Mouse (Mus musculus): ENCODE results near the gene Crhr1. TPM values are rescaled to one million over a fixed set of nuclear protein-coding genes. Genes with fewer than 3 reads are reported as not detected.

Gene Crhr1
- total and polyA plus RNA-seq, 3 experiments: not detected

GRCm38 (mm10) chr11:104171281-104171781 is 38.7 kb downstream of the Crhr1 start:
- intact Hi-C loops (cut with DNase I): loop anchor here (1.0 kb wide), 1 partner anchor 184 kb away; no protein-coding TSS in a partner anchor
- WGBS: 36% methylated on average over 12 of the region's 12 CpGs
- H3K27me3 ChIP-seq (ENCODE audit: control insufficient read depth, insufficient read depth, low read length): no peaks in the 10 kb centered on the region
- no peak overlapping the region for H3K9ac ChIP-seq (ENCODE audit: low read depth, low read length)
- no peaks in the 10 kb centered on the region for H3K4me1 ChIP-seq (ENCODE audit: control insufficient read depth, insufficient read depth, low read length)
- 0 out of 2 replicates have a peak, but pooled peaks have one; percentile 24 for TF ChIP-seq EP300 (IDR thresholded peaks at IDR 0.05; ENCODE audit: insufficient read depth, low read depth, low read length)
- no peak for TF ChIP-seq POLR2A (IDR thresholded peaks at IDR 0.05; ENCODE audit: insufficient read depth, low read depth, low read length)
- peak; percentile 98 for TF ChIP-seq CTCF (IDR thresholded peaks at IDR 0.05)
- no peak overlapping the region for H3K27ac ChIP-seq
- no peaks in the 10 kb centered on the region for H3K79me2 ChIP-seq (replicated peaks; ENCODE audit: control insufficient read depth, insufficient read depth, low read length)
- H3K4me3 ChIP-seq: no peak overlapping the region
- H3K36me3 ChIP-seq (ENCODE audit: control insufficient read depth, insufficient read depth, low read length): no peaks in the 10 kb centered on the region
- DNase-seq: peak; percentile 46 to 73

GRCm38 (mm10) chr11:104178893-104179292 is 46.2 kb downstream of the Crhr1 start:
- H3K36me3 ChIP-seq (ENCODE audit: control insufficient read depth, insufficient read depth, low read length): no peaks in the 10 kb centered on the region
- no peaks in the 10 kb centered on the region; the same call in 1 of the 2 replicates for H3K27me3 ChIP-seq (ENCODE audit: control insufficient read depth, insufficient read depth, low read length)
- no peak overlapping the region for H3K27ac ChIP-seq
- no peak for DNase-seq
- WGBS: 32% methylated on average over 7 of the region's 7 CpGs
- no peak overlapping the region for H3K9ac ChIP-seq (ENCODE audit: low read depth, low read length)
- H3K4me3 ChIP-seq: no peak overlapping the region
- H3K4me1 ChIP-seq (ENCODE audit: control insufficient read depth, insufficient read depth, low read length): no peaks in the 10 kb centered on the region
- no peak for TF ChIP-seq EP300 (IDR thresholded peaks at IDR 0.05; ENCODE audit: insufficient read depth, low read depth, low read length)
- no peak for TF ChIP-seq CTCF (IDR thresholded peaks at IDR 0.05)
- no peak for TF ChIP-seq POLR2A (IDR thresholded peaks at IDR 0.05; ENCODE audit: insufficient read depth, low read depth, low read length)
- intact Hi-C loops (cut with DNase I): no loop called here
- H3K79me2 ChIP-seq (replicated peaks; ENCODE audit: control insufficient read depth, insufficient read depth, low read length): no peaks in the 10 kb centered on the region

GRCm38 (mm10) chr11:104179804-104180203 is 47.1 kb downstream of the Crhr1 start:
- H3K36me3 ChIP-seq (ENCODE audit: control insufficient read depth, insufficient read depth, low read length): no peaks in the 10 kb centered on the region
- H3K27me3 ChIP-seq (ENCODE audit: control insufficient read depth, insufficient read depth, low read length): no peaks in the 10 kb centered on the region; the same call in 1 of the 2 replicates
- WGBS: 50% methylated on average over 5 of the region's 5 CpGs
- intact Hi-C loops (cut with DNase I): no loop called here
- H3K4me1 ChIP-seq (ENCODE audit: control insufficient read depth, insufficient read depth, low read length): no peaks in the 10 kb centered on the region
- no peak overlapping the region for H3K4me3 ChIP-seq
- no peak for DNase-seq
- TF ChIP-seq CTCF (IDR thresholded peaks at IDR 0.05) (no peak), POLR2A (IDR thresholded peaks at IDR 0.05; ENCODE audit: insufficient read depth, low read depth, low read length) (no peak), EP300 (IDR thresholded peaks at IDR 0.05; ENCODE audit: insufficient read depth, low read depth, low read length) (no peak)
- H3K27ac ChIP-seq: no peak overlapping the region
- no peak overlapping the region for H3K9ac ChIP-seq (ENCODE audit: low read depth, low read length)
- no peaks in the 10 kb centered on the region for H3K79me2 ChIP-seq (replicated peaks; ENCODE audit: control insufficient read depth, insufficient read depth, low read length)

- Histone ChIP-seq H3K36me3 (ENCODE audit: control insufficient read depth, insufficient read depth, low read length) (no peaks in the 10 kb centered on the region), H3K4me3 (no peak overlapping the region), H3K4me1 (ENCODE audit: control insufficient read depth, insufficient read depth, low read length) (no peaks in the 10 kb centered on the region), H3K9ac (ENCODE audit: low read depth, low read length) (no peak overlapping the region), H3K27me3 (ENCODE audit: control insufficient read depth, insufficient read depth, low read length) (no peaks in the 10 kb centered on the region; the same call in 1 of the 2 replicates), H3K79me2 (replicated peaks; ENCODE audit: control insufficient read depth, insufficient read depth, low read length) (no peaks in the 10 kb centered on the region), H3K27ac (no peak overlapping the region)
- DNase-seq: no peak
- WGBS: 62% methylated on average over 3 of the region's 3 CpGs
- intact Hi-C loops (cut with DNase I): no loop called here
- TF ChIP-seq POLR2A (IDR thresholded peaks at IDR 0.05; ENCODE audit: insufficient read depth, low read depth, low read length): no peak
- no peak for TF ChIP-seq CTCF (IDR thresholded peaks at IDR 0.05)
- TF ChIP-seq EP300 (IDR thresholded peaks at IDR 0.05; ENCODE audit: insufficient read depth, low read depth, low read length): no peak
Measured at GRCm38 (mm10) chr11:104182141-104182540, 49.5 kb downstream of the Crhr1 start.

GRCm38 (mm10) chr11:104186135-104186836 is 53.6 kb downstream of the Crhr1 start, which contains the start of gene Sppl2c:
Gene Sppl2c, plus strand, starts transcription at chr11:104186327.
- 69% methylated on average over 13 of the region's 13 CpGs for WGBS
- Histone ChIP-seq H3K79me2 (replicated peaks; ENCODE audit: control insufficient read depth, insufficient read depth, low read length) (no peaks in the 10 kb centered on the region), H3K27ac (no peak within 1 kb of the TSS), H3K9ac (ENCODE audit: low read depth, low read length) (no peak within 1 kb of the TSS), H3K27me3 (ENCODE audit: control insufficient read depth, insufficient read depth, low read length) (no peaks in the 10 kb centered on the region), H3K4me1 (ENCODE audit: control insufficient read depth, insufficient read depth, low read length) (no peaks in the 10 kb centered on the region), H3K36me3 (ENCODE audit: control insufficient read depth, insufficient read depth, low read length) (no peaks in the 10 kb centered on the region), H3K4me3 (no peak within 1 kb of the TSS)
- TF ChIP-seq CTCF (IDR thresholded peaks at IDR 0.05) (no peak), EP300 (IDR thresholded peaks at IDR 0.05; ENCODE audit: insufficient read depth, low read depth, low read length) (no peak), POLR2A (IDR thresholded peaks at IDR 0.05; ENCODE audit: insufficient read depth, low read depth, low read length) (no peak)
- intact Hi-C loops (cut with DNase I): no loop called here
- DNase-seq: no peak

GRCm38 (mm10) chr11:104186837-104187150 is 54.1 kb downstream of the Crhr1 start:
- 81% methylated on average over 9 of the region's 9 CpGs for WGBS
- DNase-seq: no peak
- TF ChIP-seq CTCF (IDR thresholded peaks at IDR 0.05): no peak
- no peak for TF ChIP-seq POLR2A (IDR thresholded peaks at IDR 0.05; ENCODE audit: insufficient read depth, low read depth, low read length)
- TF ChIP-seq EP300 (IDR thresholded peaks at IDR 0.05; ENCODE audit: insufficient read depth, low read depth, low read length): no peak
- no peaks in the 10 kb centered on the region for H3K27me3 ChIP-seq (ENCODE audit: control insufficient read depth, insufficient read depth, low read length)
- H3K79me2 ChIP-seq (replicated peaks; ENCODE audit: control insufficient read depth, insufficient read depth, low read length): no peaks in the 10 kb centered on the region
- intact Hi-C loops (cut with DNase I): no loop called here
- H3K27ac ChIP-seq: no peak overlapping the region
- no peaks in the 10 kb centered on the region for H3K4me1 ChIP-seq (ENCODE audit: control insufficient read depth, insufficient read depth, low read length)
- no peaks in the 10 kb centered on the region for H3K36me3 ChIP-seq (ENCODE audit: control insufficient read depth, insufficient read depth, low read length)
- H3K9ac ChIP-seq (ENCODE audit: low read depth, low read length): no peak overlapping the region
- H3K4me3 ChIP-seq: no peak overlapping the region
